Mouse (Mus musculus) stomach, embryonic 16.5 days (tissue): ENCODE measurements at regions not wholly inside any gene's neighbourhood (a gene's known extent, or its start where the extent isn't known, plus 50 kb on each side); places are given as distances from the start of the nearest gene placed in this dataset.

Source experiments
- ATAC-seq: fragments of 200-750 bp; cut with Nextera tagmentation; 2 replicates; pipeline ENCODE4 v1.8.0; 2017; ENCODE audit warnings: moderate number of reproducible peaks, moderate TSS enrichment; ENCODE audit not compliant: insufficient read depth, low FRiP score
- H3K27ac ChIP-seq: fragments of 300-500 bp; sonication (generic); 2 replicates; pipeline ENCODE4 v1.5.1; 2014; ENCODE audit warnings: low read length
- H3K27me3 ChIP-seq: fragments of 300-500 bp; sonication (generic); 2 replicates; pipeline ENCODE4 v1.6.1; 2014; ENCODE audit warnings: low read length, control low read depth, mixed read lengths; ENCODE audit not compliant: control insufficient read depth, insufficient read depth
- H3K36me3 ChIP-seq: fragments of 300-500 bp; sonication (generic); 2 replicates; pipeline ENCODE4 v1.6.1; 2014; ENCODE audit warnings: low read length; ENCODE audit not compliant: control insufficient read depth, insufficient read depth
- H3K4me1 ChIP-seq: fragments of 300-500 bp; sonication (generic); 2 replicates; pipeline ENCODE4 v1.6.1; 2014; ENCODE audit warnings: low read length, control low read depth, mixed read lengths; ENCODE audit not compliant: control insufficient read depth, insufficient read depth
- H3K4me2 ChIP-seq: fragments of 300-500 bp; sonication (generic); 2 replicates; pipeline ENCODE4 v1.6.1; 2014; ENCODE audit warnings: low read depth, low read length, mixed read lengths
- H3K4me3 ChIP-seq: fragments of 300-500 bp; sonication (generic); replicated peaks from 2 replicates; pipeline ENCODE4 v1.5.1; 2014; ENCODE audit warnings: mild to moderate bottlenecking, low read length
- H3K9ac ChIP-seq: fragments of 300-500 bp; sonication (generic); 2 replicates; pipeline ENCODE4 v1.6.1; 2014; ENCODE audit warnings: low read length
- H3K9me3 ChIP-seq: fragments of 300-500 bp; sonication (generic); replicated peaks from 2 replicates; pipeline ENCODE4 v1.6.1; 2016; ENCODE audit warnings: low read length, control low read depth; ENCODE audit not compliant: control insufficient read depth
- WGBS: fragments of 180-500 bp; shearing (Covaris S2); extraction: QIAGEN DNeasy Blood & Tissue Kit; methylation state at CpG from one replicate; pipeline ENCODE4 v1.1.7; 2014; 5-methylcytosine and 5-hydroxymethylcytosine counted together

- Histone ChIP-seq H3K9ac (no peak overlapping the region), H3K27ac (no peak overlapping the region), H3K9me3 (peaks cover 3% of the 10 kb centered on the region; the same call in 1 of the 2 replicates), H3K4me3 (no peak overlapping the region), H3K36me3 (no peaks in the 10 kb centered on the region), H3K27me3 (no peaks in the 10 kb centered on the region), H3K4me1 (no peaks in the 10 kb centered on the region), H3K4me2 (no peak overlapping the region)
- WGBS, result 83% methylated on average over 6 of the region's 6 CpGs
- ATAC-seq, result no peak
Observed at GRCm38 (mm10) chr3:143985349-143986199, 219.4 kb downstream of the Lmo4 start.

- H3K27me3 ChIP-seq, result no peaks in the 10 kb centered on the region
- WGBS, result 78% methylated on average over 2 of the region's 2 CpGs
- no peaks in the 10 kb centered on the region for H3K4me1 ChIP-seq
- H3K36me3 ChIP-seq, result no peaks in the 10 kb centered on the region
- no peak overlapping the region for H3K4me3 ChIP-seq
- ATAC-seq, result no peak
- H3K9me3 ChIP-seq, result no peaks in the 10 kb centered on the region
- no peak overlapping the region for H3K27ac ChIP-seq
- no peak overlapping the region for H3K4me2 ChIP-seq
- H3K9ac ChIP-seq, result no peak overlapping the region
Observed at GRCm38 (mm10) chr3:143978703-143979102, 226.3 kb downstream of the Lmo4 start.

- 48% methylated on average over 7 of the region's 7 CpGs for WGBS
- no peaks in the 10 kb centered on the region for H3K36me3 ChIP-seq
- no peak overlapping the region for H3K4me2 ChIP-seq
- no peaks in the 10 kb centered on the region for H3K4me1 ChIP-seq
- no peaks in the 10 kb centered on the region for H3K9me3 ChIP-seq
- no peak overlapping the region for H3K4me3 ChIP-seq
- H3K9ac ChIP-seq, result no peak overlapping the region
- H3K27ac ChIP-seq, result no peak overlapping the region
- no peaks in the 10 kb centered on the region for H3K27me3 ChIP-seq
- no peak for ATAC-seq
Observed at GRCm38 (mm10) chr3:143977886-143978447, 227.1 kb downstream of the Lmo4 start.

GRCm38 (mm10) chr3:143973582-143973981 is 231.4 kb downstream of the Lmo4 start:
- H3K27ac ChIP-seq, result no peak overlapping the region
- 86% methylated on average over 9 of the region's 9 CpGs for WGBS
- H3K36me3 ChIP-seq, result no peaks in the 10 kb centered on the region
- no peaks in the 10 kb centered on the region for H3K27me3 ChIP-seq
- no peak overlapping the region for H3K4me3 ChIP-seq
- no peak overlapping the region for H3K9ac ChIP-seq
- no peak overlapping the region for H3K4me2 ChIP-seq
- no peaks in the 10 kb centered on the region for H3K9me3 ChIP-seq
- ATAC-seq, result no peak
- H3K4me1 ChIP-seq, result no peaks in the 10 kb centered on the region

GRCm38 (mm10) chr3:143972351-143972750 is 232.7 kb downstream of the Lmo4 start:
- no peaks in the 10 kb centered on the region for H3K9me3 ChIP-seq
- no peak overlapping the region for H3K9ac ChIP-seq
- ATAC-seq, result no peak
- H3K4me2 ChIP-seq, result no peak overlapping the region
- H3K4me1 ChIP-seq, result no peaks in the 10 kb centered on the region
- no peaks in the 10 kb centered on the region for H3K27me3 ChIP-seq
- H3K4me3 ChIP-seq, result no peak overlapping the region
- H3K36me3 ChIP-seq, result no peaks in the 10 kb centered on the region
- H3K27ac ChIP-seq, result no peak overlapping the region

- H3K36me3 ChIP-seq, result no peaks in the 10 kb centered on the region
- WGBS, result 70% methylated on average over 11 of the region's 11 CpGs
- no peak for ATAC-seq
- H3K9ac ChIP-seq, result no peak overlapping the region
- H3K27ac ChIP-seq, result no peak overlapping the region
- H3K4me3 ChIP-seq, result no peak overlapping the region
- H3K4me2 ChIP-seq, result no peak overlapping the region
- no peaks in the 10 kb centered on the region for H3K9me3 ChIP-seq
- no peaks in the 10 kb centered on the region for H3K27me3 ChIP-seq
- no peaks in the 10 kb centered on the region for H3K4me1 ChIP-seq
Observed at GRCm38 (mm10) chr3:143970771-143971170, 234.2 kb downstream of the Lmo4 start.

- no peaks in the 10 kb centered on the region for H3K27me3 ChIP-seq
- H3K4me3 ChIP-seq, result no peak overlapping the region
- H3K4me1 ChIP-seq, result peaks cover 11% of the 10 kb centered on the region
- H3K36me3 ChIP-seq, result no peaks in the 10 kb centered on the region
- no peak overlapping the region for H3K4me2 ChIP-seq
- no peaks in the 10 kb centered on the region for H3K9me3 ChIP-seq
- no peak overlapping the region for H3K27ac ChIP-seq
- no peak for ATAC-seq
- no peak overlapping the region for H3K9ac ChIP-seq
- 90% methylated on average over 7 of the region's 7 CpGs for WGBS
Observed at GRCm38 (mm10) chr3:143955508-143955907, 249.5 kb downstream of the Lmo4 start.

- Histone ChIP-seq H3K9me3 (no peaks in the 10 kb centered on the region), H3K4me1 (peaks cover 11% of the 10 kb centered on the region)
Observed at GRCm38 (mm10) chr3:143954822-143955221, 250.2 kb downstream of the Lmo4 start.

GRCm38 (mm10) chr3:143952289-143952688 is 252.7 kb downstream of the Lmo4 start:
- Histone ChIP-seq H3K9ac (no peak overlapping the region), H3K9me3 (no peaks in the 10 kb centered on the region), H3K36me3 (no peaks in the 10 kb centered on the region), H3K4me1 (peaks cover 9% of the 10 kb centered on the region), H3K4me3 (no peak overlapping the region), H3K27me3 (no peaks in the 10 kb centered on the region), H3K27ac (0 out of 2 replicates have a peak overlapping the region, but pooled peaks have one; percentile 3), H3K4me2 (no peak overlapping the region)
- WGBS, result 41% methylated on average over 8 of the region's 8 CpGs
- ATAC-seq, result peak; percentile 70

More at GRCm38 (mm10) chr3:143954822-143955221, 250.2 kb downstream of the Lmo4 start:
- no peak overlapping the region for H3K27ac ChIP-seq
- ATAC-seq, result no peak
- WGBS, result 67% methylated on average over 7 of the region's 7 CpGs
- H3K4me2 ChIP-seq, result no peak overlapping the region
- no peaks in the 10 kb centered on the region for H3K36me3 ChIP-seq
- H3K27me3 ChIP-seq, result no peaks in the 10 kb centered on the region
- H3K4me3 ChIP-seq, result no peak overlapping the region
- H3K9ac ChIP-seq, result no peak overlapping the region
